Mouse (Mus musculus): ENCODE measurements around the gene Ifitm7. TPM values are rescaled to one million over a fixed set of nuclear protein-coding genes. Genes with fewer than 3 reads are reported as not detected.
"Not testable (repeated sequence)": the region's sequence is repeated elsewhere in the genome, so short reads cannot be mapped to it uniquely, and the experiment has no call there.

Ifitm7 gene
- polyA plus RNA-seq, 1 experiment from 2014 or later, result 0.95 TPM

GRCm38 (mm10) chr16:14004726-14005125 lies 18.0 kb upstream of the Ifitm7 start:
- Histone ChIP-seq H3K4me3 (no peak overlapping the region), H3K4me1 (peaks cover 4% of the 10 kb centered on the region; the same call in 1 of the 2 replicates), H3K27me3 (ENCODE audit: poor library complexity, severe bottlenecking) (no peaks in the 10 kb centered on the region), H3K9me3 (no peaks in the 10 kb centered on the region), H3K27ac (no peak overlapping the region), H3K36me3 (replicated peaks) (no peaks in the 10 kb centered on the region)
- 79% methylated on average over 2 of the region's 2 CpGs for WGBS
- no peak for DNase-seq (ENCODE audit: extremely low spot score, low spot score)

- H3K27ac ChIP-seq, result no peak overlapping the region
- no peaks in the 10 kb centered on the region for H3K36me3 ChIP-seq (replicated peaks)
- WGBS, result 36% methylated on average over 3 of the region's 3 CpGs
- H3K4me3 ChIP-seq, result no peak overlapping the region
- no peak for DNase-seq (ENCODE audit: extremely low spot score, low spot score)
- no peaks in the 10 kb centered on the region for H3K27me3 ChIP-seq (ENCODE audit: poor library complexity, severe bottlenecking)
- peaks cover 4% of the 10 kb centered on the region; the same call in 1 of the 2 replicates for H3K4me1 ChIP-seq
- H3K9me3 ChIP-seq, result no peaks in the 10 kb centered on the region
Measured at GRCm38 (mm10) chr16:14004170-14004569, 17.5 kb upstream of the Ifitm7 start.

GRCm38 (mm10) chr16:14003386-14004130 lies 16.9 kb upstream of the Ifitm7 start:
- no peak for DNase-seq (ENCODE audit: extremely low spot score, low spot score)
- Histone ChIP-seq H3K4me3 (no peak overlapping the region), H3K27me3 (ENCODE audit: poor library complexity, severe bottlenecking) (no peaks in the 10 kb centered on the region), H3K36me3 (replicated peaks) (no peaks in the 10 kb centered on the region), H3K4me1 (peaks cover 4% of the 10 kb centered on the region; the same call in 1 of the 2 replicates), H3K27ac (no peak overlapping the region), H3K9me3 (no peaks in the 10 kb centered on the region)
- WGBS, result 80% methylated on average over 8 of the region's 8 CpGs

- Histone ChIP-seq H3K4me3 (no peak overlapping the region), H3K9me3 (no peaks in the 10 kb centered on the region), H3K4me1 (no peaks in the 10 kb centered on the region), H3K27me3 (ENCODE audit: poor library complexity, severe bottlenecking) (no peaks in the 10 kb centered on the region), H3K36me3 (replicated peaks) (no peaks in the 10 kb centered on the region), H3K27ac (no peak overlapping the region)
- 88% methylated on average over 1 of the region's 1 CpGs for WGBS
- no peak for DNase-seq (ENCODE audit: extremely low spot score, low spot score)
Measured at GRCm38 (mm10) chr16:13994502-13994901, 7.8 kb upstream of the Ifitm7 start.

GRCm38 (mm10) chr16:13994076-13994475 lies 7.4 kb upstream of the Ifitm7 start:
- H3K4me3 ChIP-seq, result no peak overlapping the region
- no peaks in the 10 kb centered on the region for H3K36me3 ChIP-seq (replicated peaks)
- no peaks in the 10 kb centered on the region for H3K4me1 ChIP-seq
- H3K27me3 ChIP-seq (ENCODE audit: poor library complexity, severe bottlenecking), result no peaks in the 10 kb centered on the region
- no peak for DNase-seq (ENCODE audit: extremely low spot score, low spot score)
- no peaks in the 10 kb centered on the region for H3K9me3 ChIP-seq
- H3K27ac ChIP-seq, result no peak overlapping the region
- 94% methylated on average over 1 of the region's 1 CpGs for WGBS

- Histone ChIP-seq H3K27ac (no peak overlapping the region), H3K27me3 (ENCODE audit: poor library complexity, severe bottlenecking) (no peaks in the 10 kb centered on the region), H3K9me3 (no peaks in the 10 kb centered on the region), H3K4me3 (no peak overlapping the region), H3K4me1 (peaks cover 4% of the 10 kb centered on the region), H3K36me3 (replicated peaks) (no peaks in the 10 kb centered on the region)
- no peak for DNase-seq (ENCODE audit: extremely low spot score, low spot score)
- WGBS, result 90% methylated on average over 11 of the region's 11 CpGs
Measured at GRCm38 (mm10) chr16:13992518-13993248, 6.0 kb upstream of the Ifitm7 start.

GRCm38 (mm10) chr16:13986197-13986573 lies 503 bp downstream of the Ifitm7 start:
- H3K4me1 ChIP-seq, result peaks cover 21% of the 10 kb centered on the region
- 53% methylated on average over 3 of the region's 3 CpGs for WGBS
- H3K27ac ChIP-seq, result peak overlapping the region; percentile 89
- no peak for DNase-seq (ENCODE audit: extremely low spot score, low spot score)
- no peaks in the 10 kb centered on the region for H3K9me3 ChIP-seq
- H3K4me3 ChIP-seq, result peak overlapping the region; percentile 67
- H3K27me3 ChIP-seq (ENCODE audit: poor library complexity, severe bottlenecking), result no peaks in the 10 kb centered on the region
- H3K36me3 ChIP-seq (replicated peaks), result no peaks in the 10 kb centered on the region

- Histone ChIP-seq H3K9me3 (peaks cover 6% of the 10 kb centered on the region; the same call in 1 of the 2 replicates), H3K36me3 (replicated peaks) (no peaks in the 10 kb centered on the region), H3K4me3 (no peak overlapping the region), H3K27me3 (ENCODE audit: poor library complexity, severe bottlenecking) (no peaks in the 10 kb centered on the region), H3K4me1 (peaks cover 21% of the 10 kb centered on the region), H3K27ac (no peak overlapping the region)
- 89% methylated on average over 5 of the region's 5 CpGs for WGBS
- no peak for DNase-seq (ENCODE audit: extremely low spot score, low spot score)
Measured at GRCm38 (mm10) chr16:13983161-13983560, 3.5 kb downstream of the Ifitm7 start.

GRCm38 (mm10) chr16:13981726-13982125 lies 5.0 kb downstream of the Ifitm7 start:
- not testable (repeated sequence) for DNase-seq (ENCODE audit: extremely low spot score, low spot score); H3K4me1 ChIP-seq; H3K27me3 ChIP-seq (ENCODE audit: poor library complexity, severe bottlenecking); H3K27ac ChIP-seq; H3K9me3 ChIP-seq; H3K36me3 ChIP-seq (replicated peaks); H3K4me3 ChIP-seq
- 66% methylated on average over 3 of the region's 3 CpGs for WGBS

GRCm38 (mm10) chr16:13977026-13977425 lies 9.7 kb downstream of the Ifitm7 start:
- DNase-seq (ENCODE audit: extremely low spot score, low spot score); H3K27me3 ChIP-seq (ENCODE audit: poor library complexity, severe bottlenecking); H3K4me3 ChIP-seq; H3K36me3 ChIP-seq (replicated peaks); H3K9me3 ChIP-seq; H3K4me1 ChIP-seq; H3K27ac ChIP-seq: not testable (repeated sequence)
- WGBS, result 50% methylated on average over 1 of the region's 1 CpGs

GRCm38 (mm10) chr16:13976358-13976896 lies 10.3 kb downstream of the Ifitm7 start:
- H3K36me3 ChIP-seq (replicated peaks); DNase-seq (ENCODE audit: extremely low spot score, low spot score); H3K9me3 ChIP-seq; H3K27ac ChIP-seq; H3K27me3 ChIP-seq (ENCODE audit: poor library complexity, severe bottlenecking); H3K4me3 ChIP-seq; H3K4me1 ChIP-seq: not testable (repeated sequence)
- 77% methylated on average over 4 of the region's 4 CpGs for WGBS

- 90% methylated on average over 8 of the region's 8 CpGs for WGBS
- DNase-seq (ENCODE audit: extremely low spot score, low spot score), result no peak
Measured at GRCm38 (mm10) chr16:13972051-13972450, 14.6 kb downstream of the Ifitm7 start.

GRCm38 (mm10) chr16:13969096-13969495 lies 17.6 kb downstream of the Ifitm7 start:
- DNase-seq (ENCODE audit: extremely low spot score, low spot score), result no peak
- no peak overlapping the region for H3K27ac ChIP-seq
- 0 out of 2 replicates have a peak, but pooled peaks cover 3% of the 10 kb centered on the region for H3K4me1 ChIP-seq
- no peaks in the 10 kb centered on the region for H3K9me3 ChIP-seq
- H3K27me3 ChIP-seq (ENCODE audit: poor library complexity, severe bottlenecking), result no peaks in the 10 kb centered on the region
- no peak overlapping the region for H3K4me3 ChIP-seq
- no peaks in the 10 kb centered on the region for H3K36me3 ChIP-seq (replicated peaks)
- WGBS, result 98% methylated on average over 1 of the region's 1 CpGs

More at GRCm38 (mm10) chr16:13972051-13972450, 14.6 kb downstream of the Ifitm7 start:
- Histone ChIP-seq H3K4me3 (no peak overlapping the region), H3K4me1 (no peaks in the 10 kb centered on the region), H3K36me3 (replicated peaks) (no peaks in the 10 kb centered on the region; the same call in 1 of the 2 replicates), H3K9me3 (no peaks in the 10 kb centered on the region; the same call in 1 of the 2 replicates), H3K27ac (no peak overlapping the region), H3K27me3 (ENCODE audit: poor library complexity, severe bottlenecking) (no peaks in the 10 kb centered on the region)

All from forebrain, embryonic 10.5 days (tissue).